Mouse (Mus musculus): ENCODE measurements at regions not wholly inside any gene's neighbourhood (a gene's known extent, or its start where the extent isn't known, plus 50 kb on each side); places are given as distances from the start of the nearest gene placed in this dataset.

GRCm38 (mm10) chr14:48853479-48854187 is 180.0 kb upstream of the Otx2 start:
- DNase-seq (ENCODE audit: low spot score in 2 of 2), result no peak
- intact Hi-C loops (cut with DNase I), result no loop called here

- DNase-seq (ENCODE audit: low spot score in 2 of 2), result no peak
Observed at GRCm38 (mm10) chr14:48852787-48853186, 179.2 kb upstream of the Otx2 start.

GRCm38 (mm10) chr14:48852061-48852460 is 178.4 kb upstream of the Otx2 start:
- DNase-seq (ENCODE audit: low spot score in 2 of 2), result no peak
- intact Hi-C loops (cut with DNase I), result no loop called here

More at GRCm38 (mm10) chr14:48852787-48853186, 179.2 kb upstream of the Otx2 start:
- intact Hi-C loops (cut with DNase I), result no loop called here

DNA sequence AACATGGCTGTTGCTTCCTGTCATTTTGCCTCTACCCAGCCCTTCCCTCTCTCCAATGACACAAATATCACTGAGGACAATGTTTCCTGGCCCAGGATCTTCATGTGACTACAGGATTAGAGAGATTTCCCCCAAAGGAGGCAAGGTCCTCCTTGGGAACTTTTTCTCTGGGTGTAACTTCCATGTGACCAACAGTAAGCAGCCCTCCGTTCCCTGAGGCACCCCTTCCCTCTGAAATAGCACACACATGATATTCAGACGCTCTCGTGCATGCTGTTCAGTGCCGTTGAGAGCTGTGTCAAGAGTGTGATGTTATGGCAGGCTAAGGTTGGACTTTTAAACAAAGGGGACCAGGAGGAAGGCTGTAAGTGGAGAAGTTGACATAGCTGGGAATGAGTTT is 169.2 kb upstream of the Otx2 start:
- DNase-seq (ENCODE audit: low spot score in 2 of 2), result no peak
- intact Hi-C loops (cut with DNase I), result no loop called here

DNA sequence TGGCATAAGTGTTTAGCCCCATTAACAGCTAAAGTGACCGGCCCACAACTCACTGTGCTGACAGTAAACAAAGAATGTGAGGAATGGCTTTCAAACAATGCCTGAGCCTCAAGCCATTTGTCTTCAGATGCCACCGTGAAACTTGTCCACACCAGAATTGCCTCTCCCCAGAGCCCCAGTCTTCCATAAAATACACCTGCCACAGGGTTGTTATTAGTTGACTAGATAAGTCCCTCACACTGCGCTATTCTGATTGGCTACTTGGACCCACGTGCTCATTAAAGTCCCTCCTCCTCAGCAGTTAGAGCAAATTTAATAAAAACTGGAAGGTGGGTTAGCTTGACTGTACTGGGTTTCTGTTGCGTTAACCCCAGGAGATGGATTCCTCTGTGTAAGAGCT is 167.7 kb upstream of the Otx2 start:
- DNase-seq (ENCODE audit: low spot score in 2 of 2), result no peak
- intact Hi-C loops (cut with DNase I), result no loop called here

DNA sequence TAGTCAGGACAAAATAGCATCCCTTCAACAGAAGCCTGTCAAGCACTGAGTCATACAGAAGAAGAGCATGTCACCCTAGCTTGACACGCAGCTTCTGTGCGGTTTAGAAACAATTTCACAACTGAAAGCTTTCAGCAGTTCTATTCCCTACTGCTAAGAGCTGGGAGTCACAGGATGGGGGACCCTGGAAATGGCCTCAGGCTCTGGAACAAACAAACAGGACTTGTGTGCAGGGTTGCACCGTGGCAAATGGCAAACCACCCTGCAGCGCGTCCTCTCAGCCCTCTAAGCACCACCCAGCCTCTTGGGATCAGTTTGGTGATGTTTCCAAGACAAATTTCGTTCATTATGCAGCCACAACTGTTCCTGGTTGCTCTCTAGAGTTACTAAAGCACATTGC is 163.6 kb upstream of the Otx2 start:
- DNase-seq (ENCODE audit: low spot score in 2 of 2), result no peak
- intact Hi-C loops (cut with DNase I), result no loop called here

GRCm38 (mm10) chr14:48836071-48836470 is 162.5 kb upstream of the Otx2 start:
- intact Hi-C loops (cut with DNase I), result no loop called here
- DNase-seq (ENCODE audit: low spot score in 2 of 2), result no peak

DNA sequence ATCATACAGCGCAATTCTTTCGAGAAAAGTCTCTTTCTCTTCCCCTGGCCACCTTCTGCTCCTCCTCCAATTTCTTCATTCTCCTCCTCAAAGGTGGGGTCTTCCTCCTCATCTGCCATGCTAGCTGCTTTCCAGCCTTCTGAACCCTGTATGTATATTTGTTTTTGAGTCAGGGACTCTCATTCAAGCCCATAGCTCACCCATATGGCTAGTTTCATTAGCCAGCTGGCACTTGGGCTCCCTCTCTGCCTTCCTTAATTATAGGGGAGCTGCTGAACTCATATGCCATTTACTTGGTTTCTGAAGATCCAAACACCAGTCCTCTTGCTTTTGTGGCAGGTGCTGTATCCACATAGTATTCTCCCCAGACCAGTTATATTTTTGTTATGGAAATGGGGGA is 160.8 kb upstream of the Otx2 start:
- no peak for DNase-seq (ENCODE audit: low spot score in 2 of 2)
- intact Hi-C loops (cut with DNase I), result no loop called here

GRCm38 (mm10) chr14:48826421-48826820 is 152.8 kb upstream of the Otx2 start:
- no peak for DNase-seq (ENCODE audit: low spot score in 2 of 2)
- intact Hi-C loops (cut with DNase I), result no loop called here

DNA sequence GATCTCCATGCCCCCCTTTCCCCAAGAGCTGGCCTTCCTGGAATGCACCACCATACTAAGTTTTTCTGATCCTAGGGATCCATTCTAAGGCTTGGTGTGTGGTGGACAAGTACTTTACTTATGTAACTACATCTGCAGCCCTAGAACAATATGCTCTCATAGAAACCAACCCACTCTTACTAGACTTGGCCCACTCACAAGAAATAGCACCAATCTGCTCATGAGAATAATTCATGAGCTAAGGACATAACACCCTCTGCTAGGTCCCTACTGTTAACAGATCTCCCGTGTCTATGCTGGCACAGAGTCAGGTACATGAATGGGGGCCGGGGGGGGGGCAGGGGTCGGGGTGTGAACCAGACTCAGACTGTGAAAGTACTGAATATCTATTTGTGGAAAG is 150.8 kb upstream of the Otx2 start:
- intact Hi-C loops (cut with DNase I), result no loop called here
- peak; percentile 9 to 61 for DNase-seq (ENCODE audit: low spot score in 2 of 2)

DNA sequence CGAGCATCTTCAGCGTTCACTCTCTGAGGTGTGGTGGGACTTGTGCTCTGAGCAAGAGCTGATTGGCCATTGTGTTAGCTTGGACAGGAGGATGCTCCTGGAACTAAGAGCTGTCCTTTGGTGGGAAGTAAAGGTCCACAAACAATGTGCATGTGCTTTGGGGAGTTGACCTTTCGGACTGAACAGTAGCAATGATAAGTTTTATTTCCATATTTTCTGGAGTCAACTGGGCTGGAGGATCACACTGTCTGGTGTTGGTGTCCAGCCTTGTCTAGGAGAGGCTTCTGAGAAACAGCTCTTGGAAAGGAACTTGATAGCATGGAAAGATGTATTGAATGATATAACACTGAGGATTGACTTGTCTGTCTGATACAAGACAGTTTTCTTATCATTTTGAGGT is 142.3 kb upstream of the Otx2 start:
- DNase-seq (ENCODE audit: low spot score in 2 of 2), result no peak
- intact Hi-C loops (cut with DNase I), result no loop called here

DNA sequence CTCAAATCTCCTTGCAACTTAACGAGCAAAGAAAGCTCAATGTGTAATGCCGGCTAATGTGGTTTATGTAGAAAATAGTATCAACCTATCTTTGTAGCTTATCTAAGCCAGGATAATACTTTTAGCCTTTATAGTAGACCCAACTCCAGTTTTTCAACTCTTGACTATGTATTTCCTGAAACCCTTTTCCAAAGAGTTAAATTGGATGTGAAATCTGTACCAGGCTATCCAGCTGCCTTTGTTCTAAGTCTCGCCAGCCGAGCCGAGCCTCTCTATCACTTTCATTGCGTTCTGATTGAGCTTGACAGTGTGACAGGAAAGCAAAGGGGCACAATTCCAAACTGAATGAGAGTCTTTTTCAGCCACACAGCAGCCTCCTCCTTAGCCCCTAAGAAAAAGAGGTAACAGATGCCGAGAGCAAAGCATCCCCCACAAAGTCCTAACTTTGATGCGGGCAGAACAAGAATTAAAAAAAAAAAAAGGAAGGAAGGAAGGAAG is 141.7 kb upstream of the Otx2 start:
- intact Hi-C loops (cut with DNase I), result no loop called here
- DNase-seq (ENCODE audit: low spot score in 2 of 2), result no peak

GRCm38 (mm10) chr14:48812741-48813495 is 139.3 kb upstream of the Otx2 start:
- no peak for DNase-seq (ENCODE audit: low spot score in 2 of 2)
- intact Hi-C loops (cut with DNase I), result no loop called here

DNA sequence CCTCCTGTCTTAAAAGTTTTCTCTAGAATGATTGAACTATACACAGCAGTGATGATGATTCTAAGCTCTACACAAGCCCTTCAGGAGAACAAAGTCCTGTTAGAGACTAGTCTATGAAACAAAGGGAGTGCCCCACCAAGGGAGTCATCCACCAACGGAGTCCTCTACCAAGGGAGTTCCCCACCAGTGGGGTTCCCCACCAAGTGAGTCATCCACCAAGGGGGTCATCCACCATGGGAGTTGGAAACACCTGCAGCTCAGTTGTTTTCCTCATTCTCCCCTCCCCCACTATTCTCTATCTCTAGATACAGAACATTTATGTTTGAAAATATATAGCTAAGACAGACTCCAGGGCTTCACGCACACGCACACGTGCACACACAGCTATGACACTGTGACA is 130.5 kb upstream of the Otx2 start:
- no peak for DNase-seq (ENCODE audit: low spot score in 2 of 2)

DNA sequence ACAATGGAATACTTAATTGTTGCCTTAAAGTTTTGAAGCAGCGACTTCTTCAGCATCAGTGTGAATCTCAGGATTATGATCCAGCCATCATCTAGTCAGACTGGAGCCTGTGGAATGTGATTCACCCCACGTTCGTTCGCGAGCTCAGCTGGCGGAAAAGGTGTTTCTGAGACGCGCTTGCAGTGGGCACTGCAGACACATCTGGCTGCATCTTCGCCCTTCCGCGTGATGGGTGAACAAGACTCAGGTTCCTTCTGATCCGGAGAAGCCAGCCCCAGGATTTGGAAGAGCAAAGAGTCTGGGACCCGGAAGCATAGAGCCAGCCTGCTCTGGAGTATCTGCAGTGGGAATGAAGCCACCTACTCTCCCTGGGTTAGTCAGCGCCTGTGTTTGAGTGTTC is 127.7 kb upstream of the Otx2 start:
- intact Hi-C loops (cut with DNase I), result no loop called here

More for the DNA sequence above, 130.5 kb upstream of the Otx2 start:
- intact Hi-C loops (cut with DNase I), result no loop called here

DNA sequence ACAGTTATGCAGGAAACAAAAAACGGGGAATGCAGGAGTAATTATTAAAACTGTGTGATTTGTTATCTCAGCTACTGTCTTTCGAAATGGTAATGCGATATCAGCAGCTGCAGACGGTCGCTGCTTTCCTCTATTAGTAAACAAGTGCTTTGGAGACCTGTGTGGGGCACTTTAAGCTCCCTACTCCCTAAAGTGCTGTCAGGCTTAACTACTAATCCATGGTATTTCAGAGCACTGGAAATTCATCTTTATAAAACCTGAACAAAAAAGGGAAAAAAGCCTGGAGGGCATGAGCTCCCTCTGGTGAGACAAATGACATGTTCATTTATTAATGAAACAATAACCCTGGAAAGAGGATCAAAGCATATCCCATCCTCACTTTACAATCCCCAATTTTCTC is 127.2 kb upstream of the Otx2 start:
- no peak for DNase-seq (ENCODE audit: low spot score in 2 of 2)
- intact Hi-C loops (cut with DNase I), result no loop called here

More for the DNA sequence above, 127.7 kb upstream of the Otx2 start:
- no peak for DNase-seq (ENCODE audit: low spot score in 2 of 2)

- DNase-seq (ENCODE audit: low spot score in 2 of 2), result no peak
- intact Hi-C loops (cut with DNase I), result no loop called here
Observed at GRCm38 (mm10) chr14:48800100-48800449, 126.5 kb upstream of the Otx2 start.

GRCm38 (mm10) chr14:48799442-48800099 is 126.0 kb upstream of the Otx2 start:
- intact Hi-C loops (cut with DNase I), result no loop called here
- no peak for DNase-seq (ENCODE audit: low spot score in 2 of 2)

GRCm38 (mm10) chr14:48791507-48791906 is 117.9 kb upstream of the Otx2 start:
- no peak for DNase-seq (ENCODE audit: low spot score in 2 of 2)
- intact Hi-C loops (cut with DNase I), result no loop called here

- intact Hi-C loops (cut with DNase I), result no loop called here
Observed at GRCm38 (mm10) chr14:48779327-48779726, 105.7 kb upstream of the Otx2 start.

GRCm38 (mm10) chr14:48770832-48771231 is 97.2 kb upstream of the Otx2 start:
- no peak for DNase-seq (ENCODE audit: low spot score in 2 of 2)
- intact Hi-C loops (cut with DNase I), result no loop called here

More at GRCm38 (mm10) chr14:48779327-48779726, 105.7 kb upstream of the Otx2 start:
- DNase-seq (ENCODE audit: low spot score in 2 of 2), result no peak
